Mouse (Mus musculus) kidney, postnatal 14 days (tissue): ENCODE data around the gene Gm4297.
"Not testable (repeated sequence)": the region's sequence is repeated elsewhere in the genome, so short reads cannot be mapped to it uniquely, and the experiment has no call there.

Experiments
- DNase-seq: peaks from one replicate; pipeline ENCODE4 v3.0.0; 2022; ENCODE audit warnings: mixed read lengths

The Gm4297 gene

GRCm38 (mm10) chrX:24574795-24575194 lies at the start of gene Gm4297:
TSS of gene Gm4297 (minus strand) at chrX:24574895.
- DNase-seq = not testable (repeated sequence)
